Mouse (Mus musculus) myocyte (in vitro differentiated cells): ENCODE results near the gene Anapc15. TPM values are rescaled to one million over a fixed set of nuclear protein-coding genes. Genes with fewer than 3 reads are reported as not detected.

Experiments used
- H3K27me3 ChIP-seq: one replicate; pipeline ENCODE4 v1.6.1; 2011; ENCODE audit not compliant: control insufficient read depth, insufficient read depth, insufficient read length
- H3K36me3 ChIP-seq: one replicate; pipeline ENCODE4 v1.6.1; 2011; ENCODE audit not compliant: control insufficient read depth, insufficient read depth
- H3K4me2 ChIP-seq: one replicate; pipeline ENCODE4 v1.6.1; 2011; ENCODE audit warnings: low read depth, control low read depth
- H3K4me3 ChIP-seq: one replicate; pipeline ENCODE4 v1.5.1; 2011; ENCODE audit warnings: mild to moderate bottlenecking, control low read depth, moderate library complexity
- H3K79me2 ChIP-seq: one replicate; pipeline ENCODE4 v1.6.1; 2011; ENCODE audit not compliant: control insufficient read depth, insufficient read depth
- H3ac ChIP-seq: one replicate; pipeline ENCODE4 v1.6.1; 2011; ENCODE audit not compliant: control insufficient read depth, insufficient read length
- CEBPB ChIP-seq: IDR thresholded peaks from 2 replicates; pipeline ENCODE4 v1.6.1; 2011; ENCODE audit warnings: mild to moderate bottlenecking, moderate library complexity; ENCODE audit not compliant: poor library complexity, insufficient read depth, severe bottlenecking
- E2F4 ChIP-seq: IDR thresholded peaks from one replicate; pipeline ENCODE4 v1.6.1; 2011; ENCODE audit warnings: mild to moderate bottlenecking, control low read depth, moderate library complexity; ENCODE audit not compliant: insufficient read depth
- MAX ChIP-seq: IDR thresholded peaks from one replicate; pipeline ENCODE4 v1.6.1; 2011; ENCODE audit warnings: low read depth, mild to moderate bottlenecking, control low read depth
- MYOD1 ChIP-seq, 3 experiments: IDR thresholded peaks; one replicate each; pipeline ENCODE4 v1.6.1; 2011; ENCODE audit warnings: control low read depth in 2 of 3, low read depth in 2 of 3, mild to moderate bottlenecking in 2 of 3, moderate library complexity in 1 of 3; ENCODE audit not compliant: insufficient read length in 2 of 3, control insufficient read depth in 1 of 3
- MYOG ChIP-seq, 3 experiments: IDR thresholded peaks; one replicate each; pipeline ENCODE4 v1.6.1; 2011; ENCODE audit warnings: control low read depth in 2 of 3, low read depth in 2 of 3, mild to moderate bottlenecking in 2 of 3; ENCODE audit not compliant: insufficient read length in 2 of 3, control insufficient read depth in 1 of 3, insufficient read depth in 1 of 3
- POLR2A ChIP-seq: IDR thresholded peaks from one replicate; pipeline ENCODE4 v1.6.1; 2011; ENCODE audit warnings: low read depth, mild to moderate bottlenecking, control low read depth, moderate library complexity; ENCODE audit not compliant: insufficient read length
- POLR2AphosphoS2 ChIP-seq: IDR thresholded peaks from one replicate; pipeline ENCODE4 v1.6.1; 2011; ENCODE audit warnings: low read depth, control low read depth; ENCODE audit not compliant: insufficient read length
- REST ChIP-seq: IDR thresholded peaks from one replicate; pipeline ENCODE4 v1.6.1; 2011; ENCODE audit warnings: mild to moderate bottlenecking, control low read depth, moderate library complexity; ENCODE audit not compliant: insufficient read depth, insufficient read length
- SRF ChIP-seq: IDR thresholded peaks from one replicate; pipeline ENCODE4 v1.6.1; 2011; ENCODE audit warnings: low read depth; ENCODE audit not compliant: control insufficient read depth, insufficient read length
- TCF12 ChIP-seq: IDR thresholded peaks from one replicate; pipeline ENCODE4 v1.6.1; 2011; ENCODE audit warnings: mild to moderate bottlenecking, control low read depth; ENCODE audit not compliant: poor library complexity, insufficient read depth, severe bottlenecking
- TCF3 ChIP-seq: IDR thresholded peaks from one replicate; pipeline ENCODE4 v1.6.1; 2011; ENCODE audit warnings: low read depth, control low read depth; ENCODE audit not compliant: insufficient read length
- USF1 ChIP-seq: IDR thresholded peaks from one replicate; pipeline ENCODE4 v1.6.1; 2011; ENCODE audit warnings: low read depth, mild to moderate bottlenecking, control low read depth, moderate library complexity
- polyA plus RNA-seq: library from polyadenylated mRNA; unstranded; fragments of >200 nt; fragmentation: generic; extraction: Trizol; gene quantifications from one replicate; pipeline ENCODE4 v1.2.1, GENCODE M21; 2012; ENCODE audit warnings: missing spikeins

The Anapc15 gene
- polyA plus RNA-seq, 1 experiment, result 35.1 TPM

DNA sequence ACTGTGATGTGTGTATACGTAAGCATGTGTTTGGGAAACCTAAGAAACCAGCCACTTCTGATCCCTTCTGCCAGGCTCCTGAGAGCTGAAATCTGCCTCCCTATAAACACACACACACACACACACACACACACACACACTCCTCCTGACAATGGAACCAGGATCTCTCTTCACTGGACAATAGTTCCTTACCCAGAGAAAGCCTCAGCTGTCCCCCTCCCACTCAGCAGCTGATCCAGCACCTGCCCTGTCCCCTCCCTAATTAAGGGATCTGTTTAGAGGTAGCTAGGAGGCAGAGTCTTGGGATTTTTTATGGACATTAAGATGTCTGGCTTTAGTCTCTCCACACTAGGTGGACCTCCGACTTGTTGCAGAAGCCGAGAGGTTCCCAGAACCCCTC lies 28.6 kb upstream of the Anapc15 start:
- H3K4me3 ChIP-seq, result peak overlapping the region; percentile 91
- H3K79me2 ChIP-seq, result peaks cover 32% of the 10 kb centered on the region
- no peaks in the 10 kb centered on the region for H3K27me3 ChIP-seq
- H3K36me3 ChIP-seq, result peaks cover 37% of the 10 kb centered on the region
- TF ChIP-seq MYOD1 (IDR thresholded peaks at IDR 0.05; ENCODE audit: control insufficient read depth in 1 of 3, insufficient read length in 2 of 3, low read depth in 2 of 3) (peak; percentile 83 to 95 (median 85)), POLR2AphosphoS2 (peak; percentile 22), MAX (no peak), TCF3 (peak; percentile 82), E2F4 (no peak), SRF (no peak), TCF12 (peak; percentile 99), POLR2A (no peak), USF1 (no peak), REST (no peak), CEBPB (no peak), MYOG (IDR thresholded peaks at IDR 0.05; ENCODE audit: control insufficient read depth in 1 of 3, insufficient read depth in 1 of 3, insufficient read length in 2 of 3, low read depth in 2 of 3) (peak; percentile 41 to 96 (median 92))
- H3K4me2 ChIP-seq, result peak overlapping the region; percentile 80
- no peak overlapping the region for H3ac ChIP-seq

- Histone ChIP-seq H3K79me2 (peaks cover 32% of the 10 kb centered on the region), H3K36me3 (peaks cover 30% of the 10 kb centered on the region), H3K27me3 (no peaks in the 10 kb centered on the region), H3K4me2 (peak overlapping the region; percentile 80), H3ac (peak overlapping the region; percentile 98), H3K4me3 (peak overlapping the region; percentile 91)
- peak; percentile 42 to 60 (median 59) for TF ChIP-seq MYOD1 (IDR thresholded peaks at IDR 0.05; ENCODE audit: control insufficient read depth in 1 of 3, insufficient read length in 2 of 3, low read depth in 2 of 3)
- TF ChIP-seq USF1, result no peak
- no peak for TF ChIP-seq POLR2AphosphoS2
- TF ChIP-seq REST, result no peak
- no peak for TF ChIP-seq CEBPB
- TF ChIP-seq MYOG (IDR thresholded peaks at IDR 0.05; ENCODE audit: control insufficient read depth in 1 of 3, insufficient read depth in 1 of 3, insufficient read length in 2 of 3, low read depth in 2 of 3), result peak in 1 of 3 experiments; percentile 22
- no peak for TF ChIP-seq E2F4
- TF ChIP-seq TCF12, result no peak
- TF ChIP-seq TCF3, result no peak
These were observed 27.9 kb upstream of the Anapc15 start for GRCm38 (mm10) chr7:101835457-101836109.

DNA sequence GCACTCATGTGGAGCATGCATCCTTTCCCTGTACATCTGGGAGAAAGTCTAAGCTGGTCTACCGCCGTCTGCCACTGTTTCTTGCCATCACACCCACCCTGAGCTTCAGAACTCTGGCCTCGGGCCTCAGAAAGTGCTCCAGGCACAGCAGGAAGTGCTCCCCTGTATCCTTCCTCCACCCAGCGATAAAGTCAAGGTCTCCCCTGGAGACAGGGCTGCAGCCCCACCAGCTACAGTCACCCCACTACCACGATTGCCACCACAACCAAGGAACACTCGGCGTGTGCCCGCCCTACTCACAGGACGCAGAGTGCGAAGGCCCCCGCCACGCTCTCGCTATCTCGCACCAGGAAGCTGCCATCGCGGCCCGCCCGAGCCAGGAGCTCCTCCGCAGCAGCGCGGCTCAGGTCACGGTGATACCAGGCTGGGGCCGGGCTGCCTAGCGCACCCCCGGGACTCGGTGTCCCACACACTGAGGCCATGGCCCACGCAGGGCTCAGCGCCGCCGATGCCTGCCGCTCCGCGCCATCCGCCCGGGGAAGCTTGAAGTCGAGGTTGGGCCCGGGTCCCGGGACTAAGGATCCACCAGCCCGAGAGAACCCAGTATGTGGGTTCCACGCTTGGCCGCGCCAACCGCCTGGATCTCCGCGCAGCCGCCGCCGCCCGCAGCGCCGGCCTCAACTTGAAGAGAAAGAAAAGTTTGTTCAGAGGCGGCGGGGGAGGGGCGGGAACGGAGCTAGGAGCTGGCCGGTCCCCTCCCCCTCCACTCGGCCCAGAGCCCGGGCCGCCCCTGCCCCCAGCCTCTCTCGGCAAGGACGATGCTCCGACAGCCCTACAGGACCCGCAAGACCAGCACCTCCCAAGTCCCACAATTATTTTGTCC lies 27.0 kb upstream of the Anapc15 start:
- TF ChIP-seq POLR2A (peak; percentile 14), USF1 (no peak), MAX (no peak), POLR2AphosphoS2 (peak; percentile 41)
- peak overlapping the region; percentile 91 for H3K4me3 ChIP-seq
- peaks cover 32% of the 10 kb centered on the region for H3K79me2 ChIP-seq
- peak overlapping the region; percentile 98 for H3ac ChIP-seq
- peak overlapping the region; percentile 80 for H3K4me2 ChIP-seq
- H3K27me3 ChIP-seq, result no peaks in the 10 kb centered on the region
- H3K36me3 ChIP-seq, result peaks cover 21% of the 10 kb centered on the region

DNA sequence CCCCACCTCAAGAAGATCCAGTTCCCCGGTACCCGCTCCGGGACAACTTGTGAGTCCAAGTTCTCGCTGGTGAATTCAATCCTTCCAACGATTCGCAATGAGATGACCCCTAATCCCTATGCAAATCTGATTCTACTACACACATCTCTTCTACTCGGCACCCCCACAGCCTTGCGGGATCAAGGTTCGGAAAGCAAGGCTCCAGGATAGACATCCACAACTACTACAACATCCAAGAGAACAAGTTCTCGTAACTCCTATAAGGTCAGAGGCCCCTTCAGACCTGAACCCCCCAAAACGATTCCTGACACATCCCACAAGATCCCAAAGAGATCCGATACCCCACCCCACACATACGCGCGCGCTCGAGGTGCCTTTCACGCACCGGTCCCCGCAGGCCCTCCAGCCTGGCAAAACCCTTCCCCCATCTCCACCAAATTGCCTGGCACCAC lies 26.3 kb upstream of the Anapc15 start:
- TF ChIP-seq SRF, result no peak
- TF ChIP-seq TCF3, result no peak
- TF ChIP-seq POLR2AphosphoS2, result no peak
- TF ChIP-seq REST, result no peak
- no peak for TF ChIP-seq POLR2A
- TF ChIP-seq MYOD1 (IDR thresholded peaks at IDR 0.05; ENCODE audit: control insufficient read depth in 1 of 3, insufficient read length in 2 of 3, low read depth in 2 of 3), result no peak
- no peak for TF ChIP-seq MYOG (IDR thresholded peaks at IDR 0.05; ENCODE audit: control insufficient read depth in 1 of 3, insufficient read depth in 1 of 3, insufficient read length in 2 of 3, low read depth in 2 of 3)
- no peak for TF ChIP-seq USF1
- no peak for TF ChIP-seq E2F4
- TF ChIP-seq MAX, result no peak
- no peak for TF ChIP-seq CEBPB
- TF ChIP-seq TCF12, result no peak

More for the DNA sequence above, 26.3 kb upstream of the Anapc15 start:
- peak overlapping the region; percentile 28 for H3K4me2 ChIP-seq
- H3ac ChIP-seq, result peak overlapping the region; percentile 98
- H3K79me2 ChIP-seq, result peaks cover 32% of the 10 kb centered on the region
- peaks cover 14% of the 10 kb centered on the region for H3K36me3 ChIP-seq
- peak overlapping the region; percentile 91 for H3K4me3 ChIP-seq
- H3K27me3 ChIP-seq, result no peaks in the 10 kb centered on the region
